Mouse (Mus musculus): ENCODE data around the gene Nfkbib.
A peak's percentile ranks its signal among the peaks of the same experiment; 100 is the strongest.

GRCm38 (mm10) chr7:28808221-28808941 lies 41.1 kb upstream of the Nfkbib start, which contains the start of gene Hnrnpl:
- TF ChIP-seq CTCF (IDR thresholded peaks at IDR 0.05; ENCODE audit: control insufficient read depth, insufficient read depth, insufficient replicate concordance, low read depth, low read length), result no peak
- peak; percentile 13; the same call in 1 of the 2 replicates for TF ChIP-seq POLR2A (IDR thresholded peaks at IDR 0.05; ENCODE audit: control insufficient read depth, low read depth, low read length)
